Mouse (Mus musculus): ENCODE data around the gene Smchd1. TPM values are rescaled to one million over a fixed set of nuclear protein-coding genes. Genes with fewer than 3 reads are reported as not detected.
A peak's percentile ranks its signal among the peaks of the same experiment; 100 is the strongest.

Gene Smchd1
- 24.6 and 25.5 TPM in 2 replicates for polyA plus RNA-seq (2015; fragmentation: Nextera tagmentation; extraction: Ambion mirVana)

DNA sequence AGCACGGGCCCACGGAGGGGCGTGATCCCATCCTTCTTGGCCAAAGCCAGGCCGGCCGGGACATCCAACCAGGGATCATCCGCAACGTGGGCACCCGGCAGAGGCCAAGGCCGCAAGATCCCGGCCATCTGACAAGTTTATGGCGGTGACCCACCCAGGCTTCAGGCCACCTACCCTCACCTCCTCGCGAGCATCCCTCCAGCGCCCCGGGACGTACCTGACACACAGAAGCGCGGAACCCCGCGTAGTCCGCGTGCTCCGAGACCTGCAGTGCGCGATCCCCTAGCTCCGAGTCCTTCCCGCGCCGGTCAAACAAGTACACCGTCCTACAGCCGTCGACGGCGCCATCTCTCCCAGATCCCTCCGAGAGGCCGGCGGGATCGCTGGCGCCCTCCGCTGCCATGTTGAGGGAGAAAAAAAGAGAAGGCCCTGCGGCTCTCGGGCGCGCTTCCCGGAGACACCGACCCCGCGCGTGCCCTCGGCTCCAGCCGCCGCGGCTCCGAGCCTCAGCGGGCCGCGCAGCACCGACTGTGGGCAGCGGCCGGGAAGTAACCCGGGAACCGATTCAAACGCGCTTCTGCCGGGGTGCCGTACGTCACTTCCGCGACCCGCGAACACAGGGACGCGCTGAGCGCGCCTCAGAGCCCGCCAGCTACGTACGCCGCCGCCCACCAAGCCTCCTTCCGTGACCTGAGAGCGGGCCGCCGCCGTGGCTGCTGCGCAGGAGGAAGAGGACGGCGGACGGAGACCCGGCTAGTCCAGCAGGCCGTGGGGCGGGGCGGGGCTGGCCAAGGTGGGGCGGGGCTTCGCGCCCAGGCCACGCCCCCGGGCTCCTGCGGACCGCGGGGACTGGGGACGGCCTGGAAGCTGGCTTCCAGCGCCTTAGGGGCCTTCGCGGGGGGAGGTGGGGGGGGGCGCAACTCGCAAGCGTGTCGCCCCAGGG, at the start of gene Smchd1:
TSS of gene Smchd1 (minus strand) at position 582 of the 943 bp plus-strand sequence.
- peaks cover 9% of the 10 kb centered on the region; the same call in 1 of the 2 replicates for H3K4me1 ChIP-seq (ENCODE audit: control insufficient read depth, low read depth, low read length)
- H3K4me3 ChIP-seq (ENCODE audit: low read depth, low read length) = peak within 1 kb of the TSS; percentile 95
- no peaks in the 10 kb centered on the region for H3K27me3 ChIP-seq (ENCODE audit: control insufficient read depth, insufficient read depth, low read depth, low read length)
- H3K36me3 ChIP-seq (ENCODE audit: control insufficient read depth, insufficient read depth) = no peaks in the 10 kb centered on the region
- peak; percentile 97 for ATAC-seq (ENCODE audit: low read depth)
- H3K9ac ChIP-seq (ENCODE audit: low read depth, low read length) = peak within 1 kb of the TSS; percentile 96
- H3K27ac ChIP-seq (ENCODE audit: low read length) = peak within 1 kb of the TSS; percentile 96
- no peaks in the 10 kb centered on the region for H3K9me3 ChIP-seq (replicated peaks; ENCODE audit: control insufficient read depth, low read length)
- peak within 1 kb of the TSS; percentile 91 for H3K4me2 ChIP-seq (ENCODE audit: low read depth, low read length)
- under 1% methylated on average over 98 of the region's 109 CpGs for WGBS (ENCODE audit: insufficient replicate concordance)

DNA sequence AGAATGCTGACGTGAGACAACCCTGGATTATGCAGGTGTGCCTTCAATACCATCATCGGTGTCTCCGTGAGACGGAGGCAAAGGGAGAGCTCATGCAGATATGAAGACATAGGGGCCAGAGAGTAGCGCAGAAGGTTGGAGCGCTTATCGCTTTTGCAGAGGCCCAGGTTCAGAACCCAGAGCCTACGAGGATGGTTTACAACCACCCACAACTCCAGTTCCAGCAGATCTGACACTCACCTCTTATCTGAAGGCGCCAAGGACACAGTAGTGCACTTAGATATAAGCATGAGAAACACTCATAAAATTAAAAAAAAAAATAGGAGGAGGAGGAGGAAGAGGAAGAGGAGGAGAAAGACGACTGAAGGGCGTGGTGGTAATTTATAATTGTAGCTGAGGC, 35.2 kb upstream of the Smchd1 start:
- H3K9ac ChIP-seq (ENCODE audit: low read depth, low read length) = no peak overlapping the region
- peaks cover 3% of the 10 kb centered on the region; the same call in 1 of the 2 replicates for H3K4me1 ChIP-seq (ENCODE audit: control insufficient read depth, low read depth, low read length)
- peak; percentile 89 for ATAC-seq (ENCODE audit: low read depth)
- H3K4me3 ChIP-seq (ENCODE audit: low read depth, low read length) = no peak overlapping the region
- H3K9me3 ChIP-seq (replicated peaks; ENCODE audit: control insufficient read depth, low read length) = no peaks in the 10 kb centered on the region
- peak overlapping the region; percentile 70 for H3K27ac ChIP-seq (ENCODE audit: low read length)
- no peak overlapping the region; the same call in 1 of the 2 replicates for H3K4me2 ChIP-seq (ENCODE audit: low read depth, low read length)
- no peaks in the 10 kb centered on the region for H3K27me3 ChIP-seq (ENCODE audit: control insufficient read depth, insufficient read depth, low read depth, low read length)
- peaks cover 73% of the 10 kb centered on the region for H3K36me3 ChIP-seq (ENCODE audit: control insufficient read depth, insufficient read depth)
- 67% methylated on average over 11 of the region's 11 CpGs for WGBS (ENCODE audit: insufficient replicate concordance)

DNA sequence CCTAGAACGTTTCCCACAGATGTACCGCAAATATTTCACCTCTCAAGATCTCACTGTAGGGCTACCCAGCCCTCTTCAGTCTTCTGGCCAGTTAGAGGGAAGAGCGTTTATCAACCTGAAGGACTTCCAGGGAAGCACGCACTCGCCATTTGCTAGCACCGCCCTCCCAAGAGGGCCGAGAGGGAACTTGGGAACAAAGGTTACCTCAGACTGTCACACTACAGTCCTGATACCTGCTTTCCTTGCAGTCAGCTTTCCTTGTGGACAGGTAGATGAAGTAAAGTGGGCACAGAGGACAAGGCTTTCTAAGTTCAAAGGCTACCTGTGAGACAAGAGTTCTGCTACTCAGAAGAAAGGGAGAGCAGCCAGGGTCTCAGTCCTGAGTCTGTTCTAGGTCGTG, 31.7 kb upstream of the Smchd1 start:
- Histone ChIP-seq H3K4me3 (ENCODE audit: low read depth, low read length) (no peak overlapping the region), H3K36me3 (ENCODE audit: control insufficient read depth, insufficient read depth) (peaks cover 75% of the 10 kb centered on the region), H3K4me1 (ENCODE audit: control insufficient read depth, low read depth, low read length) (peaks cover 3% of the 10 kb centered on the region; the same call in 1 of the 2 replicates), H3K9ac (ENCODE audit: low read depth, low read length) (no peak overlapping the region), H3K4me2 (ENCODE audit: low read depth, low read length) (no peak overlapping the region), H3K27me3 (ENCODE audit: control insufficient read depth, insufficient read depth, low read depth, low read length) (no peaks in the 10 kb centered on the region), H3K9me3 (replicated peaks; ENCODE audit: control insufficient read depth, low read length) (no peaks in the 10 kb centered on the region), H3K27ac (ENCODE audit: low read length) (no peak overlapping the region)
- ATAC-seq (ENCODE audit: low read depth) = no peak
- 89% methylated on average over 8 of the region's 8 CpGs for WGBS (ENCODE audit: insufficient replicate concordance)

DNA sequence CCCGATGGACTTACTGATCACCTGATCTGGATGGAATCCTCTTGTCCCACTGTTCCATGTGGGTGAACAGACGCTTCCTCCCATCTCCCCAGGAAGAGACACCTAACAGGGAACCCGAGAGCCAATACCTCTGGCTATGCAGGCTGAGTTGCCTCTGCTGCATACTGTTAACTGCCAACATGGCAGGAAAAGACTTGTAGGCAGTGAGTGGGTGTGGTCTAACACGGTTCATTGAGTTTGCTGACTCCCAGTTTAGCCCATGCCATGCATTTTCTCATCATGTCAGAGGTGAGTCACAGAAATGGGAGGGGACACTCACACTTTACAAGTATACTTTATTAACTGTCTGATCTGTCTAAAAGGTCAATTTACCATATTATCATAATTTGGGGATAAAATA, 20.6 kb upstream of the Smchd1 start:
- Histone ChIP-seq H3K27ac (ENCODE audit: low read length) (no peak overlapping the region), H3K27me3 (ENCODE audit: control insufficient read depth, insufficient read depth, low read depth, low read length) (no peaks in the 10 kb centered on the region), H3K4me2 (ENCODE audit: low read depth, low read length) (no peak overlapping the region), H3K36me3 (ENCODE audit: control insufficient read depth, insufficient read depth) (peaks cover 54% of the 10 kb centered on the region), H3K9me3 (replicated peaks; ENCODE audit: control insufficient read depth, low read length) (no peaks in the 10 kb centered on the region), H3K4me3 (ENCODE audit: low read depth, low read length) (no peak overlapping the region), H3K4me1 (ENCODE audit: control insufficient read depth, low read depth, low read length) (peaks cover 9% of the 10 kb centered on the region), H3K9ac (ENCODE audit: low read depth, low read length) (no peak overlapping the region)
- ATAC-seq (ENCODE audit: low read depth) = no peak
- WGBS (ENCODE audit: insufficient replicate concordance) = 84% methylated on average over 4 of the region's 4 CpGs

DNA sequence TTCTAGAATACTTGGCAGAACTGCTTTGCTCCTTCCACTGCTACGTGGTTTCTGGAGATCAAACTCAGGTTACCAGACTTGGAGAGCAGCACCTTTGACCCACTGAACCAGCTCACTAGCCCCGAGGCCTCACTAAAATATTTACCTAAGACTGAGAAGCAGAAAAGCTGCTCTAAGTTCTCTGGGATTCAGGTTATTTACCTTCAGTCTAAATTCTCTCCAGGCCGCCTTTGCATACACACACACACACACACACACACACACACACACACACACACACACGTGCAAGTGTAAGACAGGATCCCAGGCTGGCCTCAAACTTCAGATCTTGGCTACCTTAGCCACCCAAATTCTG, 16.2 kb upstream of the Smchd1 start:
- peak overlapping the region; percentile 72 for H3K27ac ChIP-seq (ENCODE audit: low read length)
- no peak overlapping the region for H3K4me3 ChIP-seq (ENCODE audit: low read depth, low read length)
- ATAC-seq (ENCODE audit: low read depth) = peak; percentile 36
- H3K4me1 ChIP-seq (ENCODE audit: control insufficient read depth, low read depth, low read length) = peaks cover 28% of the 10 kb centered on the region
- no peak overlapping the region for H3K9ac ChIP-seq (ENCODE audit: low read depth, low read length)
- WGBS (ENCODE audit: insufficient replicate concordance) = 42% methylated on average over 4 of the region's 4 CpGs
- H3K27me3 ChIP-seq (ENCODE audit: control insufficient read depth, insufficient read depth, low read depth, low read length) = no peaks in the 10 kb centered on the region
- peak overlapping the region; percentile 49 for H3K4me2 ChIP-seq (ENCODE audit: low read depth, low read length)
- no peaks in the 10 kb centered on the region for H3K9me3 ChIP-seq (replicated peaks; ENCODE audit: control insufficient read depth, low read length)
- peaks cover 15% of the 10 kb centered on the region for H3K36me3 ChIP-seq (ENCODE audit: control insufficient read depth, insufficient read depth)

DNA sequence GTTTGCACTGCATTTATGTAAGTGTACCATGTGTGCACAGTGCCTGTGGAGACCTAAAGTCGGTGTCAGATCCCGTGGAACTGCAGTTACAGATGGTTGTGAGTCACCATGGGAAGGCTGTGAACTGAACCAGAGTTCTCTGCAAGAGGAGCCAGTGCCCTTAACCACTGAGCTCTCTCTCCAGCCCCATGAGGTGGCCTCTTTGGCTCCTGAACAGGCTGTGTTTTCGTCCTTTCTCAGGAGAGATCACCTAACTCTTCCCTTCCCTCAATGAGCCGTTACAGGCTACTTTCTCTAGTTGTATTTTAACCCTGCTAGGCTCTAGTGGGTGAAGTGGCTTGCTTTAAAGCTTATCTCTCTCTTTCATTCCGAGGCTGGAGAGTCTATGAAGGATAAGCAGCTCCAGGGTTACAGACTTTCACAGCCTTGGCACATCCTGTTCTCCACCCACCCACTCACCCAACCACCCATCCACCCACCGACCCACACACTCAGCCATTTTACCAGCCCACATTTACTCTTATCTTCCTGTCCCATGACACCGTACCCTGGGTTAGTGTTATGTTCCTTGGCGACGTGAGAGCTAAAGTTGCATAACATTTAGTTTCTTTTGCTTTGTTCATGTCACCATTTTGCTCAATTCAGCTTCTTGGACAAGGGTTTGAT, 15.7 kb upstream of the Smchd1 start:
- H3K4me2 ChIP-seq (ENCODE audit: low read depth, low read length) = peak overlapping the region; percentile 49
- H3K4me3 ChIP-seq (ENCODE audit: low read depth, low read length) = no peak overlapping the region
- peaks cover 11% of the 10 kb centered on the region for H3K36me3 ChIP-seq (ENCODE audit: control insufficient read depth, insufficient read depth)
- peaks cover 33% of the 10 kb centered on the region for H3K4me1 ChIP-seq (ENCODE audit: control insufficient read depth, low read depth, low read length)
- no peaks in the 10 kb centered on the region for H3K9me3 ChIP-seq (replicated peaks; ENCODE audit: control insufficient read depth, low read length)
- H3K27ac ChIP-seq (ENCODE audit: low read length) = peak overlapping the region; percentile 72
- WGBS (ENCODE audit: insufficient replicate concordance) = 20% methylated on average over 9 of the region's 9 CpGs
- H3K27me3 ChIP-seq (ENCODE audit: control insufficient read depth, insufficient read depth, low read depth, low read length) = no peaks in the 10 kb centered on the region
- H3K9ac ChIP-seq (ENCODE audit: low read depth, low read length) = no peak overlapping the region
- ATAC-seq (ENCODE audit: low read depth) = peak; percentile 68

DNA sequence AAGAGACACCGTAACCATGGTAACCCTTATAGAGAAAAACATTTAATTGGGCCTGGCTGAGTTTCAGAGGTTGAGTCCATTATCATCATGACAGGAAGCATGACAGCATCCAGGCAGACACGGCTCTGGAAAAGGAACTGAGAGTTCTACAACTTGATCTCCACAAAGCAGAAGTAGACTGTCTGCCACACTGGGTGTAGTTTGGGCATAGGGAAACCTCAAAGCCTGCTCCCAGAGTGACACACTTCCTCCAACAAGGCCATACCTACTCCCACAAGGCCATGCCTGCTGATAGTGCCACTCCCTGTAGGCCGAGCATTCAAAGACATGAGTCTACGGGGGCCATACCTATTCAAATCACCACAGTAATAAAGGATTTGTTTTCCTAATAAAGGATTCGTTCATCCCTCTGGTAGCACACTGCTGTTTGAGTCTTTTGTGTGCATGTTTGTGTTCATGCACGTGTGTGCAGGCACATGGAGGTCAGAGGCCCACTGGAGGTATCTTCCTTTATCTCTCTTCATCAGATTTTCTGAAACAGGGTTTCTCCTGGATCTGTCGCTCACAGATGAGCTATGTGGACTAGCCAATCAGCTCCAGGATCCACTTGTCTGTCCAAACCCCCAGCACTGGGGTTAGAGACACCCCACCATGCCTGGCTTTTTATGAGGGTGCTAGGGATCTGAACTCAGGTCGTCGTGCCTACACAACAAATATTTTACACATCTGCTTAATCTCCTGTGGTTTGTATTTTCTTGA, 14.7 kb upstream of the Smchd1 start:
- no peaks in the 10 kb centered on the region for H3K9me3 ChIP-seq (replicated peaks; ENCODE audit: control insufficient read depth, low read length)
- 47% methylated on average over 9 of the region's 9 CpGs for WGBS (ENCODE audit: insufficient replicate concordance)
- no peak overlapping the region for H3K4me2 ChIP-seq (ENCODE audit: low read depth, low read length)
- H3K4me1 ChIP-seq (ENCODE audit: control insufficient read depth, low read depth, low read length) = peaks cover 38% of the 10 kb centered on the region
- H3K36me3 ChIP-seq (ENCODE audit: control insufficient read depth, insufficient read depth) = peaks cover 3% of the 10 kb centered on the region
- H3K27ac ChIP-seq (ENCODE audit: low read length) = peak overlapping the region; percentile 72
- ATAC-seq (ENCODE audit: low read depth) = peak; percentile 47
- H3K4me3 ChIP-seq (ENCODE audit: low read depth, low read length) = no peak overlapping the region
- H3K27me3 ChIP-seq (ENCODE audit: control insufficient read depth, insufficient read depth, low read depth, low read length) = no peaks in the 10 kb centered on the region
- H3K9ac ChIP-seq (ENCODE audit: low read depth, low read length) = no peak overlapping the region

DNA sequence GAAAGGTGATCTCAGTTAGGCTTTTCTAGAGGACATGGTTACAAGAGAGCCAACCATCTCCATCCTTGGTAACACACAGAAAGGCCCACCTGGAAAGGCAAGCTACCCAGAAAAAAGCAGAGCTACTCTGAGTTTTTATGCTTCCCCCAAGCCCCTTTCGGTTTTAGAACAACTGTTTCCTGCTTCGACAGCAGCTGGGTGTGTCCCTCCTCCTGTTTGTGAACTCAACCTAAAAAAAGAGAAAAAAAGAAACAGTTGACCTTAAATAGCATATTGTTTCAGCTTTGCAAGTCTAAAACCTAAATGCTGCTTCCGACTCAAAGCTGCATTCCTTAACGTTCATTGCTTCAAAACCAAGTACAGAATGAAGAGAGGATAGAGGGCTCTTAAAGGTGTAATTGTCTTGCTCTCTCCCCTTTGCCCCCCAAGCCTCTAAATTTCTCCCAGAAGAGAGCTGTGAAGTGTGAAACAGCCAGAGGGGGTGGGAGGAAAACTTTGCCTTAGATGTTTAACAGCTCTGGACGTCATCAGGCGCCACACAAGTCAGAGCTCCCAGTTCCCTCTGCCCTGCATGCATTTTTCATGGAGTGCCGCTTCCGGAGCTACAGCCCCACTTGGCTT, 11.2 kb upstream of the Smchd1 start:
- Histone ChIP-seq H3K9ac (ENCODE audit: low read depth, low read length) (peak overlapping the region; percentile 50), H3K27me3 (ENCODE audit: control insufficient read depth, insufficient read depth, low read depth, low read length) (no peaks in the 10 kb centered on the region), H3K4me1 (ENCODE audit: control insufficient read depth, low read depth, low read length) (peaks cover 35% of the 10 kb centered on the region), H3K4me3 (ENCODE audit: low read depth, low read length) (peak overlapping the region; percentile 47), H3K4me2 (ENCODE audit: low read depth, low read length) (peak overlapping the region; percentile 71), H3K36me3 (ENCODE audit: control insufficient read depth, insufficient read depth) (no peaks in the 10 kb centered on the region), H3K9me3 (replicated peaks; ENCODE audit: control insufficient read depth, low read length) (no peaks in the 10 kb centered on the region), H3K27ac (ENCODE audit: low read length) (peak overlapping the region; percentile 72)
- WGBS (ENCODE audit: insufficient replicate concordance) = 26% methylated on average over 8 of the region's 8 CpGs
- ATAC-seq (ENCODE audit: low read depth) = no peak

Measured in liver, embryonic 16.5 days (tissue).